Mouse (Mus musculus) cerebellum, adult 8-10 months (tissue): ENCODE measurements around the gene Gm20388.

Experiments used
- DNase-seq: peaks from one replicate; pipeline ENCODE4 v3.0.0; 2022

Gm20388 gene

GRCm38 (mm10) chr8:122089186-122089700 lies 2178.6 kb downstream of the Gm20388 start:
- DNase-seq = no peak

- DNase-seq = no peak
Observed at GRCm38 (mm10) chr8:122092476-122092875, 2181.8 kb downstream of the Gm20388 start.

GRCm38 (mm10) chr8:122098766-122099165 lies 2188.1 kb downstream of the Gm20388 start:
- no peak for DNase-seq

- DNase-seq = no peak
Observed at GRCm38 (mm10) chr8:122099711-122100220, 2189.1 kb downstream of the Gm20388 start.

- no peak for DNase-seq
Observed at GRCm38 (mm10) chr8:122101816-122102215, 2191.2 kb downstream of the Gm20388 start.

GRCm38 (mm10) chr8:122102286-122102685 lies 2191.6 kb downstream of the Gm20388 start:
- no peak for DNase-seq

GRCm38 (mm10) chr8:122103241-122103640 lies 2192.6 kb downstream of the Gm20388 start:
- no peak for DNase-seq

GRCm38 (mm10) chr8:122104658-122105057 lies 2194.0 kb downstream of the Gm20388 start:
- DNase-seq = no peak

- DNase-seq = no peak
Observed at GRCm38 (mm10) chr8:122106270-122106669, 2195.6 kb downstream of the Gm20388 start.

GRCm38 (mm10) chr8:122110240-122110866 lies 2199.7 kb downstream of the Gm20388 start:
- no peak for DNase-seq

- DNase-seq = no peak
Observed at GRCm38 (mm10) chr8:122110867-122111253, 2200.2 kb downstream of the Gm20388 start.

- DNase-seq = no peak
Observed at GRCm38 (mm10) chr8:122111745-122112144, 2201.1 kb downstream of the Gm20388 start.

- DNase-seq = no peak
Observed at GRCm38 (mm10) chr8:122112264-122112965, 2201.8 kb downstream of the Gm20388 start.

GRCm38 (mm10) chr8:122114890-122115289 lies 2204.2 kb downstream of the Gm20388 start:
- DNase-seq = no peak

- DNase-seq = no peak
Observed at GRCm38 (mm10) chr8:122116716-122117357, 2206.2 kb downstream of the Gm20388 start.

- DNase-seq = no peak
Observed at GRCm38 (mm10) chr8:122118097-122118496, 2207.5 kb downstream of the Gm20388 start.

GRCm38 (mm10) chr8:122118536-122118935 lies 2207.9 kb downstream of the Gm20388 start:
- no peak for DNase-seq

GRCm38 (mm10) chr8:122124326-122124725 lies 2213.7 kb downstream of the Gm20388 start:
- no peak for DNase-seq

- DNase-seq = no peak
Observed at GRCm38 (mm10) chr8:122126659-122127058, 2216.0 kb downstream of the Gm20388 start.

- DNase-seq = no peak
Observed at GRCm38 (mm10) chr8:122134121-122134529, 2223.5 kb downstream of the Gm20388 start.

- no peak for DNase-seq
Observed at GRCm38 (mm10) chr8:122135494-122135893, 2224.9 kb downstream of the Gm20388 start.

- DNase-seq = peak; percentile 58
Observed at GRCm38 (mm10) chr8:122139784-122140183, 2229.1 kb downstream of the Gm20388 start.

- DNase-seq = no peak
Observed at GRCm38 (mm10) chr8:122140411-122140810, 2229.8 kb downstream of the Gm20388 start.

- DNase-seq = no peak
Observed at GRCm38 (mm10) chr8:122142428-122142827, 2231.8 kb downstream of the Gm20388 start.
